Mouse (Mus musculus) retina, postnatal 7 days (tissue): ENCODE results near the gene Zfp213.
"Not testable (repeated sequence)": the region's sequence is repeated elsewhere in the genome, so short reads cannot be mapped to it uniquely, and the experiment has no call there.

Source experiments
- DNase-seq: peaks from one replicate; pipeline ENCODE4 v3.0.0-alpha.2; 2012; ENCODE audit warnings: low read depth, low spot score

Gene Zfp213

GRCm38 (mm10) chr17:23543983-23544382 lies 20.1 kb downstream of the Zfp213 start:
- DNase-seq = no peak

- no peak for DNase-seq
Observed at GRCm38 (mm10) chr17:23543325-23543724, 20.7 kb downstream of the Zfp213 start.

- no peak for DNase-seq
Observed at GRCm38 (mm10) chr17:23542835-23543234, 21.2 kb downstream of the Zfp213 start.

GRCm38 (mm10) chr17:23542004-23542720 lies 21.9 kb downstream of the Zfp213 start:
- DNase-seq = no peak

GRCm38 (mm10) chr17:23540605-23541475 lies 23.2 kb downstream of the Zfp213 start:
- no peak for DNase-seq

GRCm38 (mm10) chr17:23540106-23540505 lies 23.9 kb downstream of the Zfp213 start:
- DNase-seq = no peak

GRCm38 (mm10) chr17:23539608-23540007 lies 24.4 kb downstream of the Zfp213 start:
- no peak for DNase-seq

- DNase-seq = no peak
Observed at GRCm38 (mm10) chr17:23538299-23539015, 25.6 kb downstream of the Zfp213 start.

GRCm38 (mm10) chr17:23537554-23538255 lies 26.3 kb downstream of the Zfp213 start:
- no peak for DNase-seq

GRCm38 (mm10) chr17:23535046-23535788 lies 28.8 kb downstream of the Zfp213 start:
- DNase-seq = not testable (repeated sequence)

- not testable (repeated sequence) for DNase-seq
Observed at GRCm38 (mm10) chr17:23533591-23534490, 30.2 kb downstream of the Zfp213 start.

- DNase-seq = not testable (repeated sequence)
Observed at GRCm38 (mm10) chr17:23531408-23531807, 32.6 kb downstream of the Zfp213 start.

- DNase-seq = not testable (repeated sequence)
Observed at GRCm38 (mm10) chr17:23522941-23523732, 40.9 kb downstream of the Zfp213 start.

GRCm38 (mm10) chr17:23518701-23519423 lies 45.2 kb downstream of the Zfp213 start:
- DNase-seq = no peak
